Mouse (Mus musculus) stomach, postnatal 0 days (tissue): Measurements from ENCODE around the gene Tmem126a. TPM values are rescaled to one million over a fixed set of nuclear protein-coding genes. Genes with fewer than 3 reads are reported as not detected.
A peak's percentile ranks its signal among the peaks of the same experiment; 100 is the strongest.

Source experiments
- ATAC-seq: fragments of 200-750 bp; cut with Nextera tagmentation; 2 replicates; pipeline ENCODE4 v1.8.0; 2017; ENCODE audit not compliant: low FRiP score, low TSS enrichment
- DNase-seq: peaks from one replicate; pipeline ENCODE4 v3.0.0-alpha.2; 2016; ENCODE audit warnings: low spot score
- H3K27ac ChIP-seq: fragments of 300-500 bp; sonication (generic); replicated peaks from 2 replicates; pipeline ENCODE4 v1.5.1; 2014; ENCODE audit warnings: mild to moderate bottlenecking, control low read depth
- H3K27me3 ChIP-seq: fragments of 300-500 bp; sonication (generic); 2 replicates; pipeline ENCODE4 v1.6.1; 2014; ENCODE audit warnings: low read length; ENCODE audit not compliant: control insufficient read depth, insufficient read depth
- H3K36me3 ChIP-seq: fragments of 300-500 bp; sonication (generic); 2 replicates; pipeline ENCODE4 v1.6.1; 2014; ENCODE audit warnings: low read length, mixed read lengths; ENCODE audit not compliant: control insufficient read depth, insufficient read depth
- H3K4me1 ChIP-seq: fragments of 300-500 bp; sonication (generic); replicated peaks from 2 replicates; pipeline ENCODE4 v1.6.1; 2014; ENCODE audit warnings: antibody characterized with exemption; ENCODE audit not compliant: control insufficient read depth, insufficient read depth
- H3K4me2 ChIP-seq: fragments of 300-500 bp; sonication (generic); replicated peaks from 2 replicates; pipeline ENCODE4 v1.6.1; 2014; ENCODE audit warnings: low read depth, mild to moderate bottlenecking, control low read depth, moderate library complexity
- H3K4me3 ChIP-seq: fragments of 300-500 bp; sonication (generic); 2 replicates; pipeline ENCODE4 v1.5.1; 2014; ENCODE audit warnings: low read depth, low read length, control low read depth
- H3K9ac ChIP-seq: fragments of 300-500 bp; sonication (generic); 2 replicates; pipeline ENCODE4 v1.6.1; 2014; ENCODE audit warnings: mild to moderate bottlenecking, low read length, control low read depth, mixed read lengths
- H3K9me3 ChIP-seq: fragments of 300-500 bp; sonication (generic); 2 replicates; pipeline ENCODE4 v1.6.1; 2016; ENCODE audit warnings: low read length; ENCODE audit not compliant: control insufficient read depth
- CTCF ChIP-seq: IDR thresholded peaks from 2 replicates; pipeline ENCODE4 v1.5.1; 2016; ENCODE audit warnings: antibody characterized with exemption, low read depth, mild to moderate bottlenecking, moderate library complexity
- EP300 ChIP-seq: optimal IDR thresholded peaks from 2 replicates; pipeline ENCODE3; 2016; ENCODE audit warnings: antibody characterized with exemption
- WGBS: fragments of 180-500 bp; shearing (Covaris S2); extraction: QIAGEN DNeasy Blood & Tissue Kit; methylation state at CpG from one replicate; pipeline ENCODE4 v1.1.7; 2014; 5-methylcytosine and 5-hydroxymethylcytosine counted together
- polyA plus RNA-seq: library from polyadenylated mRNA; unstranded; fragments of >200 nt; fragmentation: Nextera tagmentation; extraction: Ambion mirVana; gene quantifications from 2 replicates; pipeline ENCODE4 v1.2.1, GENCODE M21; 2015

Tmem126a gene
- polyA plus RNA-seq, 1 experiment from 2014 or later = 85.9 TPM

- no peaks in the 10 kb centered on the region for H3K27me3 ChIP-seq
- DNase-seq (peak; percentile 80), ATAC-seq (peak; percentile 73)
- H3K4me1 ChIP-seq = no peaks in the 10 kb centered on the region
- under 1% methylated on average over 121 of the region's 123 CpGs for WGBS
- peak overlapping the region; percentile 51 for H3K4me2 ChIP-seq
- no peaks in the 10 kb centered on the region for H3K9me3 ChIP-seq
- H3K27ac ChIP-seq = peak overlapping the region; percentile 99
- H3K4me3 ChIP-seq = peak overlapping the region; percentile 92
- no peaks in the 10 kb centered on the region for H3K36me3 ChIP-seq
- H3K9ac ChIP-seq = peak overlapping the region; percentile 98
- TF ChIP-seq EP300 (no peak), CTCF (peak; percentile 67)
Measured at GRCm38 (mm10) chr7:90443101-90444091, 13.6 kb downstream of the Tmem126a start.

- ATAC-seq (peak; percentile 97), DNase-seq (peak; percentile 98)
- Histone ChIP-seq H3K9me3 (no peaks in the 10 kb centered on the region), H3K4me3 (peak within 1 kb of the TSS; percentile 92), H3K4me1 (no peaks in the 10 kb centered on the region), H3K9ac (peak within 1 kb of the TSS; percentile 98), H3K4me2 (peak within 1 kb of the TSS; percentile 51), H3K27ac (peak within 1 kb of the TSS; percentile 99), H3K36me3 (no peaks in the 10 kb centered on the region), H3K27me3 (no peaks in the 10 kb centered on the region)
- peak; percentile 99 for TF ChIP-seq EP300
- TF ChIP-seq CTCF = no peak
- under 1% methylated on average over 49 of the region's 54 CpGs for WGBS
Measured at GRCm38 (mm10) chr7:90442518-90443080, 14.4 kb downstream of the Tmem126a start, which contains the start of gene Crebzf. Gene Crebzf, plus strand, starts transcription at chr7:90442729.

- no peaks in the 10 kb centered on the region for H3K36me3 ChIP-seq
- ATAC-seq (no peak), DNase-seq (no peak)
- peak overlapping the region; percentile 51 for H3K4me2 ChIP-seq
- no peaks in the 10 kb centered on the region for H3K4me1 ChIP-seq
- H3K27ac ChIP-seq = peak overlapping the region; percentile 67
- H3K9ac ChIP-seq = peak overlapping the region; percentile 57
- peak overlapping the region; percentile 92 for H3K4me3 ChIP-seq
- 7% methylated on average over 4 of the region's 4 CpGs for WGBS
- no peaks in the 10 kb centered on the region for H3K9me3 ChIP-seq
- TF ChIP-seq CTCF (no peak), EP300 (no peak)
- H3K27me3 ChIP-seq = no peaks in the 10 kb centered on the region
Measured at GRCm38 (mm10) chr7:90442070-90442469, 15.0 kb downstream of the Tmem126a start.

GRCm38 (mm10) chr7:90440044-90440443 is 17.0 kb downstream of the Tmem126a start:
- TF ChIP-seq CTCF = no peak
- no peak overlapping the region for H3K9ac ChIP-seq
- H3K4me2 ChIP-seq = no peak overlapping the region
- H3K4me3 ChIP-seq = no peak overlapping the region
- ATAC-seq (no peak), DNase-seq (no peak)
- 84% methylated on average over 4 of the region's 4 CpGs for WGBS
- H3K27ac ChIP-seq = no peak overlapping the region
- H3K4me1 ChIP-seq = no peaks in the 10 kb centered on the region
- no peaks in the 10 kb centered on the region for H3K9me3 ChIP-seq
- no peaks in the 10 kb centered on the region for H3K36me3 ChIP-seq
- no peaks in the 10 kb centered on the region for H3K27me3 ChIP-seq

- Histone ChIP-seq H3K4me2 (no peak overlapping the region), H3K4me1 (no peaks in the 10 kb centered on the region), H3K9me3 (no peaks in the 10 kb centered on the region), H3K4me3 (no peak overlapping the region), H3K9ac (no peak overlapping the region), H3K27ac (no peak overlapping the region), H3K36me3 (no peaks in the 10 kb centered on the region), H3K27me3 (no peaks in the 10 kb centered on the region)
- ATAC-seq (no peak), DNase-seq (no peak)
- TF ChIP-seq EP300 = no peak
- no peak for TF ChIP-seq CTCF
Measured at GRCm38 (mm10) chr7:90432221-90432620, 24.8 kb downstream of the Tmem126a start.
